Mouse (Mus musculus): ENCODE results near the gene Spata45.

Gene Spata45

DNA sequence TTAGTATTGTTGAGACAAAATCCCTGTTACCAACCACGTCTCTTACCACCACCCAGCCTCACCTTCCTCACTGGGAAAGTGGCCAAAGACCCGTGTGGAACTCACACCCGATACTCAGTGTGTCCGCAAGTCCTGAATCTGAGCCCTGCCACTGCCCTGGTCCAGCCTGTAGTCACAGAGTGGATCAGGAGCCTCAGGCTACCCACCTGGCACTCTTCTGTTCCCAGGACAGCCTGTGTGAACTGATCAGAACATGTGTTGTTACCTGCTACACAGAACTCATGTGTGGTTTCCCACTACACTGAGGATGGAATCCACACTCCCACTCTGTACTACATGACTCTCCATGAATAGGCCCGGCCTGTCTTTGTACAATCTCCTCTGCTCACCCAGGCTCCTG, 5.7 kb downstream of the Spata45 start:
- DNase-seq, result no peak

DNA sequence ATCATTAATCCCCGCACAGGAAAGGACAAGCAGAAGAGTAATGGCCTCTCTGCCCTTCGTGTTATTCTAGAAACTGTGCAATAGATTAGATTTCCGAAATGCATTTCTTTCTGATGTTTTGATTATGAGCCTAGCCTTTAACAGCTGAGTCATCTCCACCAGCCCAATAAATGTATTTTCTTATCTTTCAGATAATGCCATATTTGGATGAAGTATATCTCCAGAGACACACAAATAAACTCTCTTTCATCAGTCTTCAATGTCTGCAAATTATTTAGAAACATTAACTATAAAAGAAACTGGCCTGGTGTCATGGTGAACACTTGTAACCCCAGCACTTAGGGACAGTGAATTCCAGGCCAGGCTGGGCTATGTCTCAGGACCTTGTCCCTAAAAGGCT, 6.2 kb downstream of the Spata45 start:
- DNase-seq, result no peak

DNA sequence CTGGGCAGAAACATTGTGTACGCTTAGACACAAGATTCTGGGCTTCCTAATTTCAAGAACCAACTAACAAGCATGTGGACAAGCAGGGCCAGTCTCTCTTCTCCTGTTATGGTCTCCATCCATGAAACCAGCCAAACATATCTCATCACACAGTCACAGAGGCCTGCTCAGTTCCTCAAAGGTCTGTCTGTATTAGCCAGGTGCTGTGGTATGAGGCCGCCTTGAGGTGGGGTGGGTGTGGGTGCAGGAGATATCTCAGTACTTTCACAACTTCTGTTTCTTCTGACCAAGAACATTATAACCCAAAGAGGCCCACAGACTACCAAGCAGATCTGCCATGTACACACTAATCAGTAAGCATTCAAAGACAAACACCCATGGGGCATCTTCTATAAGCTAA, 8.8 kb downstream of the Spata45 start:
- DNase-seq, result no peak

DNA sequence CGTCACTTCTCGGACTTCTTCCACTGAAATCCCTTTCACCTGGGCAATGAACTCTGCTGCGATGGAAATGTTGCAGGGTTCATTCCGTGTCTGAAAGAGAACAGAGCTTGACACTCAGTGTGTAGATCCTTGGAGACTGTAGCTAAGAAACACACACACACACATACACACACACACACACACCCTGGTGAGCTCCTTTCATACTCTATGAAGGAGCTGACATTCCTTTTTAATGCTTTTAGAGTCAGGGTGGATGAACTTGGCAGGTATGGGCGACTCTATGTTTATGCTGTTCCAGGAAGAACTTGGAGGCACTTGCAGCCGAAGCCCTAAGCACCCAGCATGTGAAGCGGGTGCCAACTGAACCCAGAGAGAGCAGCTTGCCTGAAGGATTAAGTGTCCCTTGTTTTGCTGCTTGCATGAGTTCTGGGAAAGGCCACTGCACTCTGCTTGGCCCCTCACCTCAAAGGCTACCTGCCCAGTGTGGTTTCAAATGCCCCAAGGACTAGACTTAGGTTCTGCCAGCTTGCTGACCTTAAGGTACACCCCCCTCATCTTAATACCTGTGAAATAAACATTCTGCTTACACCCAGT, 9.9 kb downstream of the Spata45 start:
- DNase-seq, result no peak

DNA sequence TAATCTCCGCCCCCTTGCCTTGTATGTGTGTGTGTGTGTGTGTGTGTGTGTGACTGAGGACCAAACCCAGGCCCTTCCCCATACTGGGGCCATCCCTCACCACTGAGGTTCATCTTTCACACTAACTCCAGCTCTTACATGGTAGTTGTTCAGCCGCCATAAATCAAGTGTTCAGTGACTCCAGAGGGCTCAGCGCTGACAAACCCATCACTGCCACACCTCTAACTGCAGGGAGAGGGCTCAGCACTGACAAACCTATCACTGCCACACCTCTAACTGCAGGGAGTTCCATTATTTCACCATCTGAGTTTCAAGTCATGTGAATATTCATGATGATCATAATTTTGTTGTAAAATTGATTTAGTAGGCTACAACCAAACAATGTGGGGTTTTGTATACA, 17.1 kb downstream of the Spata45 start:
- DNase-seq, result no peak

DNA sequence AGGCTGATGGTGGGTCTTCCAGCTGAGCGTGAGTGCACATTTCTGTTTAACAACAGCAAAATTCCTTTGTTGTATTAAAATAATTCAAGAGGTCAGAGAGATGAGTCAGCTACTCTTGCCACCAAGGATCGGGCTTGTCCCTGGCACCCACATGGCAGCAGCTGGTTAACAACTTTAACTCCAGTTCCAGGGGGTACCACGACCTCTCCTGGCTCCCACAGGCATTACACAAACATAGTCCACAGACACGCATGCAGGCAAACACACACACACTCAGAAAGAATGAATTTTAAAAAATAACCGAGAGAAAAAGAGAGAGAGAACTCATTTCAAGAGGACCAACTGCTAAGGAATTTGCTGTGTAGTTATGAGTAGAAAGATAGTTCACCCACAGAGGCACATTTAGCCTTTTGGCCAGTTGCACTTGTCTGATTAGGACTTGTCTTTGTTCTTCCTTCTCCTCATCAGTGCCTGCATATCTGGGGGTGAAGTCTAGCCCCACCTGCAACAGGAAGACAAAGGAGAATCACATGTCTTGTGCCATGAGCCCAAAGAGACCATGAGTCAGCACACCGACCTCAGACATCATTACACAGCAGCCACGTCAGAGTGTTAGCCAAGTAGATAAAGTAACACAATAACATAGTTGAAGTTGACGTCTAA, 18.6 kb downstream of the Spata45 start:
- DNase-seq, result peak in 1 of 2 experiments; percentile 19

DNA sequence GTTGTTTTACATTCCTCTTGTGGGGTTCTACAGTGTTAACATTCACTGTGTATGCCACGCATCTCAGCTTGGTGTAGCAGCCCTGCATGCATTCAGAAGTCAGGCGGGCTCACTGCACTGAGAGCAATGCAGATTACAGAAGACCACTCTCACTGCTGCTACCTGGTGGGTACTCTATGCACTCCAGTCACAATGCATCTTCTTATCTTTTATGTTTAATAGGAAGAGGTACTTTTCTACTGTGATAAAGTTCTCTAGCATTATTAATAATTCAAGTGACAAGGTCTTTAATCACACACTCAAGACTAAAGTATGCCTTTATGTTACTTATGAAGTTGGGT, 19.1 kb downstream of the Spata45 start:
- DNase-seq, result no peak

DNA sequence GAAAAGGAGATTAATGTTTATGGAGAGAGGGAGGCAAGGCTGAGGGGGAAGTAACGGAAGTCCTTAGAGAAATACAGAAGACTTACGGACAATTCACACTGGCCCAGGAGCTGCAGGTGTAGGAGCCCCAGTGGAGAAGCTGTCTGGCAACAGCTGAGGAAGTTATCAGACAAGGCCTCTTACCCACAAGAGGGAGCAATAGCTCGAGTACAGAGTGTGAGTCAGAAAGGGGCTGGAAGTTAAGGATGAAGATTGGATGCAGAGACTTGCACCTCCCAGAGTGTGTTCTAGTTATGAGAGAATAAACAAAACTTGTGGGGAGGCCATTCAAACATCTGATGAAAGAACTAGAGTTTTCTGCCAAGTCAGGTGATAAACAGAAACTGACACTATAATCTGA, 21.0 kb downstream of the Spata45 start:
- no peak for DNase-seq

DNA sequence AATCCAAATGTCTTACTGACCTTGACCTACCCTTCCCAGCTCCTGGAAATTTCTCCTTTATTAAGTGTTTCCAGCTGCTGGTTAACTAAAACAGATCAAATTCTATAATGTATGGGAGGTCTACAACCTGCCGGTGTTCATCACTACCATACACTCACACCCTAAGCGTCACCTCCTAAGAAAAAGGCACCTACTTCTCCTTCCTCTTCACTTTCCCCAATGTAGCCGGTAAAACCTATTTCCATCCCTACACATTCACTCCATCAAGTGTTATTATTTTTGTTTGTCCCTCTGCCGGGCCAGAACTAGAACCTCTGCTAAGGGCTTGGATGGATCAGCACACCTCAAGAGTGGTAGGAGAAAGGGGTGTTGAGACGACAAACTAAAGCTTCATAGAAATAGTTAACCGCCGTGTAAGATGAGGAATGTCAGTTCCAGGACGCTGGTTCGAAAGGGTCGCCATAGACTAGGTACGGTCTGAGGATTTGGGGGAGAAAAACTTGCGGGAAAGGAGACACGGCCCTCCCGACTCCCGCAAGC, 25.9 kb downstream of the Spata45 start:
- no peak for DNase-seq

DNA sequence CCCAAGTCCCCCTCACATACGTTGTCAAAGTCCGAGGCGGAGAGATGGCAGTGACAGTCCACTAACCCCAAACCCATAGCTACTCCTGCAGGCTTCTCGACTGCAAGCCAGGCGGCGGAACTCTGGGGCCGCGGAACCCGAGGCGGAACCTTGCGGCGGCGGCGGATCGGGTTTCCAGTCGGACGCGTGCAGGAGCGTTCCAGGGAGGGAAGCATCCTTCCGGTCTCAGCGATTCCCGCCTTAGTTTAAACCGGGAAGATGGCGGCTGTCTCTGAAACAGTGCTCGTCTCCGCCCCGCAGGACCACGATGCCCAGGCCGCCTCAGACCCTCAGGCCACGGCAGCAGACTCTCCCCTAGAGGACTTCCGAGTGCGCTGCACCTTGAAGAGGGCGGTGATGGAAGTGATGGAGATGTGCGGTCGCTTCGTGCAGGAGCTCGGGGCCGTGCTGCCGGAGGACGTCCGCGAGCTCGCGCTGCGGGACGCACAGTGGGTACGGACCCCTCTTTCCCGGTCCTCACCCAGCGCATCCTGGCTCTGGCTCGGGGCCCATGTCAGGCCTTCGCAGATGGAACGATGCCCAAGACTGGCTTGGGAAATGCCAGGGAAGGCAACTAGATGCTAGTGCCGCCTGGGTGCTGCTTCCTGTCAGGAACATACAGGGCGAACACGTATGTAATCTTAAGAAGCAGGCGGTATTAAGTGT, 26.5 kb downstream of the Spata45 start, which contains the start of the genes Tatdn3 and Nsl1:
Tatdn3 (minus strand) TSS at position 152 of the 705 bp plus-strand sequence.
Nsl1 (plus strand) TSS at position 232 of the 705 bp plus-strand sequence.
- peak; percentile 97 to 98 for DNase-seq

DNA sequence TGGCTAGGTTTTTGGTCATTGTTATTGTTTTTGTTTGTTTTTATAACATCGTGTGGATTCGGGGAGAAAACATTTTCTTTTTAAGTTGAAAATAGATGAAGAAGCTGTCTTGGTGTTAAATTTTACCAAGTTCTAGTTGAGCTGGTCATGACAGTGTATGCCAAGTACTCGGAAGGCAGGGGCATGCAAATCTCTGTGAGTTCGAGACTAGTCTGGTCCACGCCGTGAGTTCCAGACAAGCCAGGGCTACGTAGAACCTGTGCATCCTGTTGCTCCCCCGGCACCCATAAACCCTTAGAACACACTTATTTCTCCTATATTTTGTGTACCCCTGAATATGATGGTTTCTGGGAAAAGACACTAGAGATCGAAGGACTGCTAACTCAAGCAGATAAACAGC, 27.3 kb downstream of the Spata45 start:
- DNase-seq, result no peak

DNA sequence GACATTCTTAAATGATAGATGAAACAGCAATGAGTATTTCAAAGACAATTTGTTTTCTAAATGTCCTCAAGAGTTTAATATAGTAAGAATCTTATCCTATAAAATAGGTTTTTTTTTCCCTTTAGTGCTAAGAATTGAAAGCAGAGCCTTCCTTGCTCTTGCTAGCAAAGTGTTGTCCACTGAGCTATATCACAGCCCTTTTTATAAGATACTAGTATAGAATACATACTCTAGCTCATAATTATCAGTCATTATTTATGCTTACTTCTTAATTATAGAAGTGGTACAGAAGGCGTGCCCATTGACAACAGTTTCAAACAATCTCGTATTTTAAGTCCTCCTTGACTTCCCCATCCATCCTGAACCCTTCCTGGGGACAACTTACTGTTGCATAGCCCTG, 28.1 kb downstream of the Spata45 start:
- DNase-seq, result no peak

DNA sequence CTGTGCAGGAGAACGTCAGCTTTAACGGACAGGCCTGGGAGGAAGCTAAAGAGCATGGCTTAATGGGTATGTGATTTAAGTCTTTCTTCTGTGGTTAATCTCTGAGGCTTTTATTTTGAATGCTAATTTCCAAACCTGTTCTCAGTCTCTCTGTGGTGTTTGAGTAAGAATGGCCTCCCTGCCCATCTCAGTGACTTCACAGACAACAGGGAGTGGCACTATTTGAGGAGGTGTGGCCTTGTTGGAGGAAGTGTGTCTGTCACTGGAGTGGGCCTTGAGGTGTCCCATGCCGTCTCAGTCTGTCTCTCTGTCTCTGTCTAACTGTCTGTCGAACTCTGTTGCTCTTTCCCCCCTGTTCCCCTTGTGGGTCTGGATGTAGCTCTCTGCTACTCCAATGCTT, 28.7 kb downstream of the Spata45 start:
- no peak for DNase-seq

DNA sequence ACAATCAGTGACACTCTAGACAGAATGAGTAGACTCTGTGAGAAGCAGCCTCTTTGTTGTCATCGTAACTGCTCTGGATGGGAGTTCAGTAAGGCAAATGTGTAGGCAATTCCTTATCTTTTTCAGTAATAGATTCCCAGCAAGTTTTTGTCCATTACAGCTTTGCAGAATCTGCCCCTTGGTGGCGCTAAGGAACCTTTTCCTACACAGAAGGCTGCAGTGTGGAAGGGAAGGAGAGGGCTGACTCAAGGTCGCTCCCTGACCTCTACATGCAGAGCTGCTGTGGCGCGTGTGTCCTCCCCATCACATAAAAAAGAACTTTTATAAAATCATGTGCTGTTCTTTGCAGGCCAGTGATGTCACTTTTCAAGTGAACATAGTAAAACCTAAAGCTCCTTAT, 31.9 kb downstream of the Spata45 start:
- DNase-seq, result peak in 1 of 2 experiments; percentile 26

DNA sequence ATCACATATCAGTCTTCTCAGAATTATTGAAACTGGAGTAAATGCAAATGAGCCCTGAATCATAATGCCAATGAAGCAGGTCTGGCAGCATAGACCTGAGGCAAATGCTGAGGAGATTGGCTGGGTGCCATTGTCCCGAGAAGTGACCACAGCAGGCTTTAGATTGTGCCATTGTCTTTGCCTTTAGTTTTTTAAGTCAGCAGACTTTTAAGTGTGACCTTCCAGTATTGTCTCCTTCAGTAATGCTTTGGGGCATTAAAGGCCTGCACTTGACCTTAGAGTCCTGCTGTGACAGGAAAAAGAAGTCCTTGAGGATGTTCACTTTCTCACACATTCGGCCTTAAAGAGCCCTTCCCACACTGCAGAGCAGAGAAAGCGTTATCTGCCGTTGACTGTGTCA, 33.8 kb downstream of the Spata45 start:
- no peak for DNase-seq

DNA sequence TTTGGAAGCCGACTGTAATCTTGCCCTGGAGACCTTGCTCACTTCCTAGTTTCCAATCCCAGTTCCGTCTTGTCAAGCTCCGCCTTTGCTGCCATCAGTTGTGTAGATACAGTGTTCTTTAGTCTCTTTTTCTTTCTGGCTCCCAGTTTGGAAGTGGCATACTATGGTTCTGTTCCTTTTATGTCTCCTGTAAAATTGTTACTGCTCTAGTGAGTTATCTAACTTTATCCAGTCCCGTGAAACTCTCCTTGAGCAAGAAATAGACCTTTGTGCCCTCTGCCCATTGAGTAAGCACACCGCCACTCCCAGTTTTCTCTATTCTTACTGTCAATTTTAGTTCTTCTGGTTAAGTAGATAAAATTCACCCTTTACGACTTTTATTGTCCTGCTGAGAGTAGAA, 35.2 kb downstream of the Spata45 start:
- no peak for DNase-seq

DNA sequence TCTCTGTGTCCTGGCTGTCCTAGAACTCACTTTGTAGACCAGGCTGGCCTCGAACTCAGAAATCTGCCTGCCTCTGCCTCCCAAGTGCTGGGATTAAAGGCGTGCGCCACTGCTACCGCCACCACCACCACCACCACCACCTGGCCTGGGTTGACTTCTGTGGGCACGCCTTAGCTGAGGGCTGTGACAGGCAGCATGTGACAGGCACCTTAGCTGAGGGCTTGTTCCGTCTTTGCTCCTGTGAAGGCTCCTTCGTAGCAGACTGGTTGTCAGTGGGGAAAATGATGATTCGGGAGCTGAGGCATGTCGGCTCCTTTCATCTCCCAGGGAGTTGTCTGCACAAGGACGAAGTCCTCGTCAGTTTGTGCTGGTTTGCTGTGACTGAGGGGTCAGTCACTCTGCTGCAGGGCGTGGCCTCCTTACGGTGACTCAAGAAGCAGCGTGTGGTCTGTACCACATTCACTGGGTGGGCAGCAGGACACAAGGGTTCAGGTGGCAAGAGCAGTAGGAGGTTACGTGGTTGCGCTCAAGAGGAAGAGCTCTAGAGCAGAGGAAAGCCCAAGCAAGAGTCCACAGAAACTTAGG, 36.0 kb downstream of the Spata45 start:
- no peak for DNase-seq

DNA sequence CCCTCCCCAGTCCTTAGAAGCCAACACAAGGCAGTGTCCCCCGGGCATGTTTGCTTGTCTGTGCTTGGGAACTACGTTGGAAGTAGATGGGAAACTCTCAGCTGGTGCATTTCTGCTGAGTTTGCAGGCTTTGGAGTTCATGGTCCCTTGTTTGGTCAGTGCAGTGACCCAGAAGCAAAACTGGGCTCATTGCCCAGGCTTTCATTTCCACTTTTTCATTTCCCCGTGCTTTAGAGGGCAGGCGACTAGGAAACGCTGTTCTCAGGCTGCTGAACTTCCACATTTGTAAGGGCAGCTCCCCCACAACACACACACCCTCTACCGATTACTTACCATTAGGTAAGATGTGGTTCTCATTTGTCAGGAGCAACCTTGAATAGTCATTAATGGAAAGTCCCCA, 36.6 kb downstream of the Spata45 start:
- DNase-seq, result no peak

DNA sequence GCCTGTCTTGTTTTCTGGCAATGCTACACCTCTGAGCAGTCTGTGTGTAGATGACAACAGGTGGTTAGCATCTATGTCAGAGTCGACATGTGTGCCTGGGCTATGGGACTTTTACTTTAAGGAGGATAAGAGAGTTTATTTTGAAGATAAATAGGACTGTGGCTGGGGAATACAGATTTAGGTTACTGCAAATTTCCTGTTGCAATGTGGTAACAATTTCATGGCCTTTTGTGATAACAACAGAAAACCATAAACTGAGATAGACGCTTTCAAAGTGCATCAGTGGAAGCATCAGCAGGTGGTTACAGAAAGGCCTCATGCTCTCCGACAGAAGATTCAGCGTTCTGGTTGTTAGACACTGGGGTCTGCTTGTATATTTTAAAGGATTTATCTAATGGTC, 37.0 kb downstream of the Spata45 start:
- no peak for DNase-seq

DNA sequence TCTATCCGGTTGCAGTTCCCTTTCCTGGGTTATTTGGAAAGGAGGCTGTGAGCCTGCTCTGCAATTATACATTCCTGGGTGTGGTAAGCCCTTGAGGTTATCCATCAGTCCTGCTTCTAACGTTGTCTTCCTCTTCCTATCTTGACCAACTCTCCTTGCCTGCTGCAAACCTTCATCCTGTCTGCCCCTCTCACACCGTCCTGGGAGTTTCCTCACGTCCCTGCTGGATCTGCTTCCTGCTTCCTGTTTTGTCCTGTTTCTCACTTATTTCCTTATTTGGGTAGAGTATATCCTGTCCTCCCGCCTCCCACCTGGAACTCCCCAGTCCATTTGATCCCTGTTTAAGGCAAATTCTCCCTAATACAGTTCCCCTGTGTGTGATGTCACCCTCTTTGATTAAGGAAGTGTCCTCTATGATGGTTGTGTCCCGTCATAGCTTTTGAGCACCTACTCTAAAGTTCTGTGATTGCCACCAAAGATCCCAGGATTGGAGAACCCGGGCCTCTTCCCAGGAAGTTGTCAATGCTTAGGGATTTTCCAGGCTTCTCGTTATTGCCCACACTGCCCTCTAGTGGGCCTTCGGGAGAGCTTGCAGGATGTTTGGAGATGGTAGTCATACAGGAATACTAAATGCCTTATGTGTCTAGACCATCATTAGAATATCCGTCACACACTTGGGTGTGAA, 38.9 kb downstream of the Spata45 start:
- peak; percentile 72 to 74 for DNase-seq

DNA sequence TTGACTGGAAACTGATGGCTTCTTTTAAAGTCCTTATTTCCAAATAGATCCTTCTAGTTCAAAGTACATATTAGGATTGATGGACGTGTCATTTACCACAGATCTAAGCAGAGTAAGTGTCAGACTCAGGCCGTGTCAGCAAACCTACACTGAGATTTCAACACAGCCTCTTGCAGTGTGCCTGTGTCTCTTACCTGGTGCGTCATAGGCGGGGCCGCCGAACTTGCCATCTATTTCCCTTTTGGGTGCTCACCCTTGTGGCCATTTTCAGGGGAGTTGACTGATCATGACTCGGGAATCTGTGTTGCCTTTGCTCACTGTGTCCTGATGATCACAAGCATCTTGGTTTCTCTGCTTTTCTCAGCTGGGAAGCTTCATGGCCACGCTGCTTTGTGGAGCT, 46.8 kb downstream of the Spata45 start:
- DNase-seq, result no peak

DNA sequence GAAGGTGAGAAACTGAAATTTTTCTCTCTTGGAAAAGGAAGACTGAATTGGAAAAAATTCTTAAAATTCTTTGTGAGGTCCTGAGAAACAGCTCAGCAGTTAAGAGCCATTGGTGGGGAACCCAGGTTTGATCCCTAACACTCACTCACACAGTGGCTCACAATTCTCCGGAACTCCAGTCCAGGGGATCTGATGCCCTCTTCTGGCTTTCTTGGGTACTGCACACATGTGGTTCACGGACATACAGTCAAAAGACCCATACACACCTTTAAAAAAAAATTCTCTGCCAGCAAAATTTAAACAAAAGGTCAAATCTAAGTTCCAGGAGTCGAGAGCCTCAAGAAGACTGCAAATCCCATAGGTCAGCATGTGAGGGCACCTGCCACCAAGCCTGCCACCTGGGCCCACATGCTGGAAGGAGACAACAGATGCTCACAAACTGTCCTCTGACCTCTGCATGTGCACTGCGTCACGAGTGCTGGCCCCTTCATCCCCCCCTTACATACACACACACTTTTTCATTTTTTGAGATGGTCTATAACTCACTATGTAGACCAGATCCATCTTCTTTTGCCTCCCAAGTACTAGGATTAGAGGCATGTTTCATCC, 48.6 kb downstream of the Spata45 start:
- DNase-seq, result peak; percentile 68 to 82

DNA sequence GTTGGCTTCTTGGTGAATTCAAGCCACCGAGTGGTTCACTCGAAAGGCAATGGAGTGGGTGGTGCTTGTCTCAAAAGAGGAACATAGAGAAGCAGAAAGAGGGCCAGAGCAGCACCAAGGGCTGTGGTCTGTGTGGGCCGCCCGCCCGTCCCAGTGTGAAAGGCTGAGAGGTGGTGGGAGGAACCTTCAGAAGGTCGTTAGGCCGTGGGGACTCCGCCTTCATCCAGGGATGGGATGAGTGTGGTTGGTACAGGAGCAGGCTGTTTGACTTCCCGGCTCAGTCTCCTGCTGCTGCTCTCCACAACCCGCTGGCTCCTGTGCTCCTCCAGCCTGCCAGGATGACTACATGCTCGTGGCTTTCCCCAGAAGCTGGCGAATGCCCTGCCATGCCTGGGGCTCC, 49.2 kb downstream of the Spata45 start:
- no peak for DNase-seq

Data from cerebellum, postnatal 14 days (tissue).